Mouse (Mus musculus) ovary, postnatal 10 days (tissue): ENCODE results near the gene Klhdc8a.

Source experiments
- DNase-seq: peaks from one replicate; pipeline ENCODE4 v3.0.0; 2022; ENCODE audit warnings: low spot score

Gene Klhdc8a

DNA sequence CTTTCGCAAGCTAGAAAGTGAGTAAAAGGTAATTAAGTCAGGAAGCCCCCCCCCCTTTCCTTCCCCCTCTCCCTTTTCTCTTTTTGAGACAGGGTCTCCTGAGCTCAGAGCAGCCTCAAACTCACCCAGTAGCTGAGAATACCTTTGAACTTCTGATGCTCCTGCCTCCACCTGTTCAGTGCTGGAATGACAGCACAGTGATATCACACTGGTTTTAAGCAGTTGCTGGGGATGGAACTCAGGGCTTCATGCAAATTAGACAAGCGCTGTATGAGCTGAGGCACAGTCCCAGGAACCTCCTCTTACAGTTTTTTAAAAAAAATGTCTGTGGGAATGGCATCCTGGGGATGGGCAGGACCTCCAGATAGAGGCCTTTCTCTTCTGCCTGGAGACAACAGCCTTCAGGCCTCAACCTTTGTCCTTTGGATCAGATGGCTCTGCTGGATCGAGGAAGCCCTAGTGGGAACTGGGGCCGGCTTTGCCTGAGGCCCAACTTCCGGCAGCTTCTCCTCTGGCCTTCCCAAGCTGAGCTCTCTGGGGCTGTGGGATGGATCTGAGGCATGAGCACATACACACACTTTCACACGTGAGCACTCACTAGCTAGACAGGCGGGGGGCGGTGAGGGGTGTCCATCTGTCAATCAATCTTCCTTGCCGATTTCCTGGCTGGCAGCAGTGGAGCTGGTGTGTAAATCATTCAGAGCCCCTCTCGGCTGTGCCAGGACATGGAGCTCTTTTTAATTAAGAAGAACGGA, 7.3 kb upstream of the Klhdc8a start:
- no peak for DNase-seq

DNA sequence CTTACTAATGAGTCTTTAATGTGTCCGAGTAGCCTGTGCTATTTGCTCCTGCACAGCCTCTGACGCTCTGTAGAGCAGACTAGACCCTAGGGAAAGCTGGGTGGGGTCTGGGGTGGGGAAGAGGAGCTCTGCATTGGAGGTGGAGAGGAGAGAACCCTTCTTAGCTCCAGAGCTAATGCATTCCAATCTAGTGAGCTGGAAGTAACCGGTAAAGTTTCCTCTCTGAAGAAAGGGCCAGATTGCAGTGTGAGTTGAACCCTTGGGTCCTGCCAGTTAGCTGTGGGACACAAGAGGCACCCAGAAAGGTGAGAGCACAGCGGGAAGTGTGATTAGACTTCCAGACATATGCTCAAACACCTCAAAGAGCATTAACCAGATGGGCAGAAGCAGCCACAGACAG, 6.7 kb upstream of the Klhdc8a start:
- no peak for DNase-seq

DNA sequence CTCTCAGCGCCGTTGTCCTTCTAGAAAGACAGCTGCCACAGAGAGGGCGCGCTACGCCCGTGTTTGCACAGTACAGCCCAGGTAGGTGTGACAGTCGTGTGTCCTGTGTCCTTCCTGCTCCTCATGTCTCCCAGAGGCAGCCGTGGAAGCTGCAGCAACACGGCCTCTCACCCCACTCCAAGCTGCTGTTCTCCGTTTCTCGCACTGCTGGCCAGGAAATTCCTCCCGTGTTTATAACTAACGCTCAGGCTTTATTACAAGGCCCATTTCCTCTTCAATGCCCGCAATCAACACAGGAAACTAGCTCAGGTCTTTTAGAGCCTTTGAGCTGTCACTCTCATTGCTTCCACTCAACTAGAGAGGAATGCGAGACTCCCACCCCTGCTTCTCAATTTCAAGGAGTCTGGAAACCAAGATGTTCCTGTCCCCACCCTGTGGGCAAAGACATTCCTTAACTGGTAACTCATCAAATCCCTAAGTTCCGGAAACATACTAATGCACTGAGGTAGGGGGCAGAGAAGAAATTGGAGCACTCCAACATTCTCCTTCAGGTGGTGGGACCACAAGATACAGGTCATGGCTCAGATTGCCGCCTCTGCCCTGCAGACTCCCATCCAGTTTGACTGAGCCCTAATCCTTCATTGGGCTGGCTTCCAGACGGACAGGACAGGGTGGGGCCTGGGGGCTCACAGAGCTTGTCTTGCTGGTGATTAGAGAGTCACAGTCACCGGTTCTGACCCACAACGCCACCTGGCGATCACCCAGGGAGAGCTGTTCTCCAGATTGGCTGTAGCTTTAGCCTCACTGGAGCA, 5.9 kb upstream of the Klhdc8a start:
- DNase-seq: no peak

DNA sequence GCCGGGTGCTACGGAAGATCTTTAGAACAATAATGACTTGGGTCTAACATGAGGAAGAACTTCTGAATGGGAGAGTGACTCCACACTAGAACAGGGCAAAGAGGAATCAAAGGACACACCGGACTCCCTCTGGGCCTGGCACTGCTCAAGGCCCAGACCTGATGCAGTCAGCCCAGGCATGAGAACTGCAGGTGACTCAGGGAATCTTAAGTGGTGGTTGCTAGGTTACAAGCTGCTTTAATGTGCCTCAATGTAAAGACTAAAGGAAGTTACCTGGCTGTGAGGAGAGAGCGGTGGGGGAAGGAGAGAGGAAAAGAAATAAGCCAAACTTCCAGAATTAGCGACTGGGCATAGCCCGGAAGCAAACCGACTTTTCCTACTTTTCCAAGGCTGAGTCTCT, 2.9 kb upstream of the Klhdc8a start:
- no peak for DNase-seq

GRCm38 (mm10) chr1:132296051-132296450, 2.4 kb upstream of the Klhdc8a start:
- DNase-seq: no peak

DNA sequence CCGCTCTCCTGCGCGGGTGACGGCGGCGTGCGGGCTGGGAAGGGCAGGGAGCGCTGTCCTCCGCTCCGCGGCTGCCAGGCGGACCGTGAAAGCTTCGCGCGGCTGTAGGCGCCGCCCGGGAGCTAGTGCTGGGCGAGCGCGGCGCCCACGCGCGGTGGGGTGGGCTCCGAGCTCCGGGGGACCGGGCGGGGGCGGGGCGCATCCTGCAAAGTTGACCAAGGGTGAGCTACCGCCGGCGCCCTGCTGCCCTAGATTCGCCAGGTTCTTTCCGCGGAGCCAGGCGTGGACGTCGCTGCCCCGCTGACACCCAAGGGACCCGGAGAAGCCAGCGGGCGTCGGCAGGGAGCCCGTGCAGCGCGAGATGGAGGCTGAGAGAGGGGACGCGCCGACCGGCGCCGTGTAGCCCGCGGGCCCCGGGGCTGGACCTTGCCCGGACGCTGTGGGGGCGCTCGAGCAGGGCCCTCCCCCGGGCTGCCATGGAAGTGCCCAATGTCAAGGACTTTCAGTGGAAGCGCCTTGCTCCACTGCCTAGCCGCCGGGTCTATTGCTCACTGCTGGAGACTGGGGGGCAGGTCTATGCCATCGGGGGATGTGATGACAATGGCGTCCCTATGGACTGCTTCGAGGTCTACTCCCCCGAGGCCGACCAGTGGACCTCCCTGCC, 507 bp downstream of the Klhdc8a start:
- no peak for DNase-seq

- DNase-seq: no peak
Measured at GRCm38 (mm10) chr1:132299744-132300143, 1.3 kb downstream of the Klhdc8a start.

DNA sequence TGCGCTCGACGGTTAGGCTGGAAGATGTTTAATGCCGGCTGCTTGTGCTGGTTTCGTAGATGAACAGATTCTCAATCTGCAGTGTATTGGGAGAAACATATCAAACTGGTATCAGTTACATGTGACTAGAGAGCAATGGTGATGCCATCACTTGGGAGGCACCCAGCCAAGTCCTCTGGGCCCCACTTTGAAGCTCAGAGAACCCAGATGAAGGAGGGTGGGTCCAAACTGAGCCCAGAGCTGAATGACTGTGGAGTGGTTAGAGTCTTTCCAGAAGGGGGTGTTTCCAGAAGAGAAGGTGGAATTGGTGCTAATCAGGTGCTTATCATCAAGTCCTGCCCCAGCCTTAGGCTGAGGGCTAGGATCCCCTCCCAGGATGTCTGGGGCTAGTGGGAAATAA, 2.8 kb downstream of the Klhdc8a start:
- no peak for DNase-seq

- DNase-seq: no peak
Measured at GRCm38 (mm10) chr1:132302341-132302866, 4.0 kb downstream of the Klhdc8a start.

- DNase-seq: no peak
Measured at GRCm38 (mm10) chr1:132304618-132305214, 6.3 kb downstream of the Klhdc8a start.

DNA sequence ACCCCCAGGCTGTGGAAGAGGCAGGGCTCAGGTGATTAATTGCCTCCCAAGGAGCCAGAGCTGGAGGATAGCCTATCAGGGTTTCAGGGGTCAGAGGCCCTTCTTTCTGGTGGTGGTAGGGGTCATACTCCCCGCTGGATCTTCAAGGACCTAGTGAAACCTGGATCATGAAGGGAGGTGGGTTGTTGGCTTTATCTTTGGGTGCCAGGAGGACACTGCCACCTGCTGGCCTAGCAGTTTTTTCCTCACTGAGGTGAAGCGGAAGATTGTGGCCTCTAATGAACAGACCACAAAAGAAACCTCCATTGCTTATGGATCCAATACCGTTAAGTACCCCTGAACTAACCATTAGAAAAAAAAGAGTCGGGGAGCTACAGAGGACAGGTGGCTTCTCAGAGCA, 7.7 kb downstream of the Klhdc8a start:
- no peak for DNase-seq

DNA sequence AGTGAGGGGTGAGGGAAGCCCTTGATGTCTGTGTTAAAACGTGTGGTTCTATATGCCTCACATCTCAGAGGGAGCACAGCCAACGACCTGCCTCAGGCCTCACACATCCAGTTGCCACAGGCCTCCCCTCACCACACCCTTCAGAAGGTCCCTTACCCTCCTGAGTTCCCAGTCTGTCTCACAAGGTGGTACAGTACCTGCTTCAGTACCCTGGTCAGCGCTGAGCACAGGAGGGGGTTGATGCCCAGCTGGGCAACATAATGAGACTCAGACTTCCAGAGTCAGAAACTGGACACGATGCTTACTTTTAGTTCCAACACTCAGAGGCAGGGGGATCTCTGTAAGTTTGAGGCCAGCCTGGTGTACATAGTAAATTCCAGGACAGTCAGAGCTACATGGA, 8.4 kb downstream of the Klhdc8a start:
- no peak for DNase-seq

GRCm38 (mm10) chr1:132307962-132308361, 9.5 kb downstream of the Klhdc8a start:
- DNase-seq: no peak

GRCm38 (mm10) chr1:132308674-132309073, 10.2 kb downstream of the Klhdc8a start:
- DNase-seq: no peak

DNA sequence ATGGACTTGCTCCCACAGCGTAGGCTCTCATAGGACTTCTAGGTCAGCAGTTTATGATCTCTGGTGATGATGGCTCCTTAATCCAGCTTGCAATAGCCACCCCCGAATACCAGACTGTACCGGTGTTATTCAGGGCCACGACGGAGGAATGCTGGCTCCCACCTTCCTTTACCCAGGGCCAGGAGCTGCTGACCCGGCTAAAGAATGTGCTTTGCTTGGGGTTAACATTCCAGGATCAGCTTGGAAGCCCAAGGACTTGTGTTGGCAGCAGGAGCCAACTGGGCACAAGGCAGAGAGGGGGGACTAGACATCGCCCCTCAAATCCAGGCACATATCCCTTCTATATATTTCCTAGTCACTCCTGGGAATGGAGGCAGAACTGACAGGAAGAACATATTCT, 12.3 kb downstream of the Klhdc8a start:
- no peak for DNase-seq

DNA sequence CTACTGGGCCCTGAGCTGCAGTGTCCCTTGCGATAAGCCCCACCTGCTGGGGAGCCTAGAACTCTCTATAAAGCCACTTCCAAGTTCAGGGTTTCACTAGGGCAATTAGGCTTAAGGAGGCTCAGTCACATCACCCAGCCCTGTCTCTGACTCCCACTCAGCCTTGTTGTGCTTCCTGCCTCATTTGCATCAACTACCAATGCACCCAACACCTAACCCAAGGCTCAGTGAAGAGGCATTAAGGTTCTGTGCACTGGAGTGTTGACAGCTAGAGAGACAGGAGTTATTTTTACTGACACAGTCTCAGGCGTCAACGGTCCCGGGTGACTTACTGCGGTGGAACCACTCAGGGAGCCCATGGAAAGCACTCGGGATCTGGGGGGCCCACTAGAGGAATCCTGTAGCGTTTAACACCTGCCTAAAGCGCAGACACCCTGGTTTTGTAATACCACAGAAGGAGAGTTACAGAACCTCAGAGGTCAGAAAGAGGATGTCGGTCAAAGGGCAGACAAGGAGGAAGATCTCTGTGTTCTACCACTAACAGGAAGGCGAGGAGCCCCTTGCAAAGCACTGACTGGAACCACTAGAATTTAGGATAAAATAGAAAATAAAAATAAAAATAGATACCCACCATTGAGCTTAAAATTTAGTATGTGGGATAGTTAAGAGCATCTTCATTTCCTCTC, 12.9 kb downstream of the Klhdc8a start:
- no peak for DNase-seq

GRCm38 (mm10) chr1:132312043-132312442, 13.6 kb downstream of the Klhdc8a start:
- DNase-seq: no peak

GRCm38 (mm10) chr1:132312703-132313102, 14.3 kb downstream of the Klhdc8a start:
- DNase-seq: no peak

DNA sequence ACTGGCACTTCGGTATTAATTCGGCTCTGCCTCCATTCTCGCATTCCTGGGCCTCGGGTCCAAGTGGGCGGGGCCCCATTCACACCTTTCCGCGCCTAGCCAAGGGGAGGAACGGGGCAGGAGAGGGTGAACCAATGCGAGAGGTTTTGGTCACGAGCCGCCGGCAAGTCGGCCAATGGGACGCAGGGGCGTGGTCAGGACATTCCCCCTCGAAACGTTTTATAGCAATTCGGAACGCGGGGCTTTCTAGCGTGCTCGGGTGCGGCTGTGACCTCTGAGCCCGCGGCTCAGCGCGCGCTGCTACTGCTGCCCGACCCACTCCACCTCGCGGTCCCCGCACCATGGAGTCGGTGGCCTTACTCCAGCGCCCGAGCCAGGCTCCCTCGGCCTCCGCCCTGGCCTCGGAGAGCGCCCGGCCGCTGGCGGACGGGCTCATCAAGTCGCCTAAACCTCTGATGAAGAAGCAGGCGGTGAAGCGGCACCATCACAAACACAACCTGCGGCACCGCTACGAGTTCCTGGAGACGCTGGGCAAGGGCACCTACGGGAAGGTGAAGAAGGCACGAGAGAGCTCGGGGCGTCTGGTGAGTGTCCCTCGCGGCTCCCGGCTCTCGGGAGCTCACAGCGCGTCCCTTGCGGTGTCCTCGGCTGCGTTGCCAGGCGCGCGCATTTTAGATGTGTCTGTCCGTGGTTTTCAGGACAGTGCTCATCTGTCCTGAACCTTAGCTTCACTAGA, 17.6 kb downstream of the Klhdc8a start, which contains the start of gene Nuak2:
TSS of gene Nuak2 (plus strand) at position 238 of the 736 bp plus-strand sequence.
- DNase-seq: peak; percentile 70

DNA sequence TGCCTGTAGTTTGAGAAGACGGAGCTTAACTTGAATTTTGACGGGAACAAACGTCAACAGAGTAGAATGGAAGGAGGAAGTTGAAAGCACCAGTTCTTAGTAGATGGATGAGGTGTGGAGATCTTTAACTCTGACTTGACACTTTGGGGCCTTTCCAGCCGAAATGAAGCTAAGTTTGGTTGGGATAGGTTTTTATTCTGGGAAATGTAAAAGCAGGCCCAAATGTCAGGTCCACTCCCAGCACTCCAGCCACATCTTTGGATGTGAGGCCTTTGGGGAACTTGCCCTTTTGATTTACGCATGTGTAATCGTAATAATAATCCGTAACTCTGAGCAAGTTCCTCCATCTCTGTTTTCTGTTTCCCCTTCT, 18.2 kb downstream of the Klhdc8a start:
- no peak for DNase-seq

- no peak for DNase-seq
Measured at GRCm38 (mm10) chr1:132317413-132317812, 19.0 kb downstream of the Klhdc8a start.
